Mouse (Mus musculus): Measurements from ENCODE around the gene Stk19. TPM values are rescaled to one million over a fixed set of nuclear protein-coding genes. Genes with fewer than 3 reads are reported as not detected.
A peak's percentile ranks its signal among the peaks of the same experiment; 100 is the strongest.

The Stk19 gene
- 26.1 and 30.8 TPM in 2 replicates for polyA plus RNA-seq (2016; fragmentation: Nextera tagmentation; extraction: Ambion mirVana)

DNA sequence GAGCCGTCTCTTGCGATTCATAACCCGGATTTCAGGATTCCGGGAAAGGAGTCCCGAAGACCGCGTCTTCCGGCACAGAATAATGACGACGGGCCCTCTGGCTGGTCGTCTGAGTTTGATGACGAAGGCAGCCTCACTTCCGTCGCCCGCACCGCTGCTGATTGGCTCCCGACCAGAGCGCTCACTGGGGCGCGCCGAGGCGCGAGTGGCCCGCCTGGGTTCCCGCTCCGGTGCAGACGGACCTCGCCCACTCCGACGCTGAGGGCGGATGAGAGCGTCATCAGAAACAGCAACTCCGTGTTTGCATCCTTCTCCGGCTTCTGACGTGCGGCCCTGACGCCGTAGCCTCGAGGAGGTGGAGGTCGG lies at the start of gene Stk19, which contains the start of gene Dxo:
Stk19 (minus strand) TSS at position 90 of the 366 bp plus-strand sequence.
Dxo (plus strand) TSS at position 164 of the 366 bp plus-strand sequence.
- Histone ChIP-seq H3K27ac (replicated peaks) (peak within 1 kb of the TSS; percentile 82), H3K4me3 (peak within 1 kb of the TSS; percentile 75), H3K9ac (replicated peaks) (peak within 1 kb of the TSS; percentile 74), H3K4me1 (peaks cover 26% of the 10 kb centered on the region), H3K9me3 (no peaks in the 10 kb centered on the region), H3K27me3 (no peaks in the 10 kb centered on the region), H3K36me3 (peaks cover 52% of the 10 kb centered on the region), H3K4me2 (replicated peaks) (peak within 1 kb of the TSS; percentile 98)
- ATAC-seq (ENCODE audit: low FRiP score, low read depth) = peak; percentile 92
- WGBS = under 1% methylated on average over 40 of the region's 40 CpGs

DNA sequence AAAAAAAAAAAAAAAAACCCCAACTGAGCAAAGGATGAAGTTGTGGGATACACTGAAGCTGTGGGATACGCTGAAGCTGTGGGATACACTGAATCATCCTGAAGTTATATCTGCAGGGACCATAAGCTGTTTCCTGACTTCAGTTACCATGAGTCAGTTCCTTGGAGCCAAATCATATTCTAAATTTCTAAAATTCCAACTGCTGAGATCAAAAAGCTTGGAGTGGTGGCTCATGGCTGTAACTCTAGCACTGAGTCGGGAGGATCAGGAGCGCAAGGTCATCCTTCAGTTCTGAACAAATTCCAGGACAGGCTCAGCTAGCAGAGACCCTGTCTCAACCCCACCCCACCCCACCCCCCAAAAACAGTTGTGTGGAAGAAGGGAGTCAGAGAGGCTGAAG lies 48.9 kb upstream of the Stk19 start:
- peaks cover 24% of the 10 kb centered on the region for H3K27me3 ChIP-seq
- H3K4me2 ChIP-seq (replicated peaks) = no peak overlapping the region
- WGBS = 80% methylated on average over 3 of the region's 3 CpGs
- no peak overlapping the region for H3K9ac ChIP-seq (replicated peaks)
- ATAC-seq (ENCODE audit: low FRiP score, low read depth) = no peak
- H3K4me1 ChIP-seq = no peaks in the 10 kb centered on the region
- no peaks in the 10 kb centered on the region for H3K9me3 ChIP-seq
- H3K36me3 ChIP-seq = no peaks in the 10 kb centered on the region
- H3K27ac ChIP-seq (replicated peaks) = no peak overlapping the region
- no peak overlapping the region for H3K4me3 ChIP-seq

DNA sequence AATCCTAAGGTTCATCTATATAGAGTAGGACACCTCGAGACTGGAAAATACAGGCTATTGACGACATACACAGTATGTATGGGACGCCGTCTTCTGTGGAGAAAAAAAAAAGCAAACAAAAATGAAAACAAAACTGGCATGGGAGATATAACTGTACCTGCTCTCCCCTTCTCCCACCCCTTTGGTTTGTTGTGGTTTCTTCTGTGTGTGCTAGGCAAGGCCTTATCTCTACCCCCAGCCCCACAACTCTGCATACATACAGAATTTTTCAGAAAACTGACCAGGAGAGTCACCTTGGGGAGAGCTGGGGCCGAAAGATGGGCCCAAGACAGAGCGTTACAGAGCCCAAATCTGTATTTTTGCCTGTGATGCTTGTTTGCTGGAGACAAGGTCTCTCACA lies 48.0 kb upstream of the Stk19 start:
- Histone ChIP-seq H3K9ac (replicated peaks) (no peak overlapping the region), H3K4me3 (no peak overlapping the region), H3K4me1 (no peaks in the 10 kb centered on the region), H3K9me3 (no peaks in the 10 kb centered on the region), H3K27ac (replicated peaks) (no peak overlapping the region), H3K27me3 (peaks cover 32% of the 10 kb centered on the region), H3K36me3 (no peaks in the 10 kb centered on the region), H3K4me2 (replicated peaks) (no peak overlapping the region)
- 89% methylated on average over 6 of the region's 6 CpGs for WGBS
- ATAC-seq (ENCODE audit: low FRiP score, low read depth) = no peak

DNA sequence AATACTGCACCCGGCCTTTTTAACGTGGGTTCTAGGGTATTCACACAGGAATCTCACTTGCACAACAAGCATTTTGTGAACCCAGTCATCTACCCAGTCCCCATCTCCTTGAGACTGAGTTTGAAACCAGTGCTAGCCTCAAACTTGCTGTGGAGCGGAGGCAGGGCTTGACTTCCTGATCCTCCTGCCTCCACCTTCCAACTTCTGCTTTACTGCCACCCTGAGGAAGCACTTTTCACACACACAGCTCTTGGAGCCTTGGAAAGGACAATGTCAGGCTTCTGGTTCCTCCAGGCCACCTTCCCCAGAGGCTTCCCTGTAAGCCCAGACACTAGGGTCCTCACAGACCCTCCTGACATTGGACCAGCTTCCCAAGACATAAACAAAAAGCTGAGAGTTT lies 46.6 kb upstream of the Stk19 start:
- H3K4me2 ChIP-seq (replicated peaks) = no peak overlapping the region
- H3K4me1 ChIP-seq = no peaks in the 10 kb centered on the region
- no peaks in the 10 kb centered on the region for H3K36me3 ChIP-seq
- no peak overlapping the region for H3K4me3 ChIP-seq
- no peak overlapping the region for H3K9ac ChIP-seq (replicated peaks)
- no peak for ATAC-seq (ENCODE audit: low FRiP score, low read depth)
- no peaks in the 10 kb centered on the region for H3K9me3 ChIP-seq
- 67% methylated on average over 3 of the region's 3 CpGs for WGBS
- H3K27me3 ChIP-seq = peaks cover 32% of the 10 kb centered on the region
- H3K27ac ChIP-seq (replicated peaks) = no peak overlapping the region

DNA sequence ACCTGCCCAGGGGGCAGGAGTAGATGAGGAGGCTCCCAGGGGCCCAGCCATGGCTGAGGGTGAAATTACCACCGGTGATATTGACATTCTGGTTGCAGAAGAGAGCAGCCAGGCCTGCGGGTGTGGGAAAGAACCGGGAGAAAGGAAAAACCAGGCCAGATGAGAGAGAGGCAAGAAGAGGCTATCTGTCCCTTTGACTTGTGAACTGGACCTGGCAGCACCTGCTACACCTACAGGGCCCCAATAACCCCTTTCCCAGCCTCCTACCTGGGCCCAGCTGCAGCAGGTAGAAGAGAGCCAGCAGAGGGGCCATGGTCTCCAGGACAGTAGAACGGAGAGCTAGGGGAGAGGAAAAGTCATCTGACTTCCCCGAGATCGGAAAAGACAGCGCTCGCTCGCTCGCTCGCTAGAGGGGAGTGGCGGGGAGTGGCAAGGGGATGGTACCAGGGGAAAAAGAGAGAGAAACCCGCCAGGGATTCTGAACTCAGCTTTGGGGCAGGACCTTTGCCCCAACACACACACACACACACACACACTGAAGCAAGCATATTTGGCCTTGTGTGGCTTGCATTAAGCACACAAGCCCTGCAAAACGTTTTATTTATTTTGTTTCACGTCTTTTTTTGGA lies 45.1 kb upstream of the Stk19 start, which contains the start of gene Gm20547:
Gm20547 (minus strand) TSS at position 360 of the 628 bp plus-strand sequence.
- Histone ChIP-seq H3K4me2 (replicated peaks) (no peak within 1 kb of the TSS), H3K27ac (replicated peaks) (no peak within 1 kb of the TSS), H3K4me1 (no peaks in the 10 kb centered on the region), H3K4me3 (no peak within 1 kb of the TSS), H3K36me3 (no peaks in the 10 kb centered on the region), H3K9ac (replicated peaks) (peak within 1 kb of the TSS; percentile 21; the same call in 1 of the 2 replicates), H3K9me3 (no peaks in the 10 kb centered on the region), H3K27me3 (peaks cover 32% of the 10 kb centered on the region)
- WGBS = 6% methylated on average over 15 of the region's 15 CpGs
- no peak for ATAC-seq (ENCODE audit: low FRiP score, low read depth)

DNA sequence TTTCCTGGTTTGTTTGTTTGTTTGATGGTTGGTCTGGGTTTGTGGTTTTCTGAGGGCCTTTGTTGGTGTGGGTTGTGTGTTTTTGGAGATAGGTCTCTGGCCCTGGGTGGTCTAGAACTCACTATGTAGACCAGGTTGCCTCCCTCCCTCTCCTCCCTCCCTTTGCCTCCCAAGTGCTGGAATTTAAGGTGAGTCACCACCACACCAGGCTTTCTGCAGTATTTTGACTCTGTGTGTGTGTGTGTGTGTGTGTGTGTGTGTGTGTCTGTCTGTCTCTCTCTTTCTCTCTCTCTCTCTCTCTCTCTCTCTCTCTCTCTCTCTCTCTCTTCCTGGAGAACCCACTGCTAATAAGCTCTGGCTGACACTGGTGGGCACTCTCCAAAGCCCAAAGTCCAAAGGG lies 44.4 kb upstream of the Stk19 start:
- H3K27ac ChIP-seq (replicated peaks) = no peak overlapping the region

DNA sequence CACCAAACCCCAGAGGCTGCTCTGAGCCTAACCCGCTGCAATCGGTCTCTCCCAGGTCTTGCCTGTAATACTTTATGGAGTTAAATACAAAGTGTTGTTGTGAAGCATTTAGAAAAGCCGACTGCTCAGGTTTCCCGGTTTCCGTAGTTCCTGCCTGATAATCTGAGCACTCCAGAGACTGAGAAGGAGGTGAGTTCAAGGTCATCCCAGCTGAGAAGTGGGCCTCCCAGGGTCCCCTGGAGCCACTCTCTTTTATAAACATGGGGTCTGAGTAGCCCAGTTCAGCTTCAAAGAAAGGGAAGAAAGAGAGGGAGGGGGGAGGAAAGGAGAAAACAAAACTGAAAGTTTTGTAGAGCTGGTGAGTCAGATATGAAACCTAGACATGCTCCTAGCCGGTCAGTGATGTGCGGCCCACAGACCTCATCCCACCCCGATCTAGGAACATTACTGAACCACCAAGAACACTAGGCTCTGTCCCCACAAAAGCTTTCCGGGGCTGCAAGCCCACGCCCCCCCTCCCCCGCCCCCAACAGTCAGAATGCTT lies 42.7 kb upstream of the Stk19 start, which contains the start of gene Zbtb12:
Zbtb12 (plus strand) TSS at position 148 of the 544 bp plus-strand sequence.
- Histone ChIP-seq H3K27me3 (peaks cover 32% of the 10 kb centered on the region), H3K4me3 (no peak within 1 kb of the TSS), H3K9me3 (no peaks in the 10 kb centered on the region), H3K36me3 (no peaks in the 10 kb centered on the region), H3K27ac (replicated peaks) (no peak within 1 kb of the TSS), H3K4me2 (replicated peaks) (no peak within 1 kb of the TSS), H3K4me1 (no peaks in the 10 kb centered on the region), H3K9ac (replicated peaks) (no peak within 1 kb of the TSS)
- 70% methylated on average over 11 of the region's 11 CpGs for WGBS
- no peak for ATAC-seq (ENCODE audit: low FRiP score, low read depth)

More for the DNA sequence above, 44.4 kb upstream of the Stk19 start:
- Histone ChIP-seq H3K4me2 (replicated peaks) (no peak overlapping the region), H3K9ac (replicated peaks) (no peak overlapping the region), H3K27me3 (peaks cover 32% of the 10 kb centered on the region), H3K36me3 (no peaks in the 10 kb centered on the region), H3K4me1 (no peaks in the 10 kb centered on the region), H3K9me3 (no peaks in the 10 kb centered on the region), H3K4me3 (no peak overlapping the region)
- no peak for ATAC-seq (ENCODE audit: low FRiP score, low read depth)

DNA sequence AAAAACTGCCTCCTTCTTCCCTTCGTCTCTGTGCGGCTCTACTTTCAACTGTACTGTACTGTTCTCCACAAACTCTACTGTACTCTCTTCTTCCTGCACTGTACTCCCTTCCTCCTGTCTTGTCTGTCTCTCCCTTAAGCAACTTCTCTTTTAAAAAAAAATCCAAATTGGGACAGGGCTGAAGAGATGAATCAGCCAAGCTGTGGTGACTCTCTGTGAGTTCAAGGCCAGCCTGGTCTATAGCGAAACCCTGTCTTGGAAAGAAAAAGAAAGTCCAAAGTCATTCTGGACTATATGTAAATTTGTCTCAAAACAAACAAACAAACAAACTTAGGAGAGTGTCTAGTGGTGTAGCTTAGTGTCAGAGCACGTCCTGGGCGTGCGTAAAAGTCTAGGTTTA lies 37.6 kb upstream of the Stk19 start:
- H3K27ac ChIP-seq (replicated peaks) = no peak overlapping the region
- WGBS = 97% methylated on average over 6 of the region's 6 CpGs

DNA sequence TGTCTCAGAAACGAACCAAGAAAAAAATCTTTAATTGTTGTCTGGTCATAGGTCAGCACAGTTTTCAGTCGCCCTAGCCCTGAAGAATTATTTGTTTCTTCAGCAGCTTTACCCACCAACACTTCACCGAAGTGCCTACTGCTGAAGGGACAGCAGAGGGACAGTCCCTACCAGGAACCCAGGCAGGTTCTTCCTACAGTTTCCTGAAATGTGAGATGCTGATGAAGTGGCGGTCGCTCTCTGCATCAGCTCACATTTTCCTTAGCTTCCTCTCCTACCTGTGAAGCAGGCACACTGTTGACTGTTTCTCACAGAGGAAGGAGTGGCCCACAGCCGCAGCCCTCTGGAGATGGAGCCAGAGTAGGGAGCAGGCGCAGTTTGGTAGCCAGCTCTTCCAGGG lies 29.2 kb upstream of the Stk19 start:
- no peak for ATAC-seq (ENCODE audit: low FRiP score, low read depth)
- Histone ChIP-seq H3K36me3 (no peaks in the 10 kb centered on the region), H3K4me3 (no peak overlapping the region), H3K27me3 (0 out of 2 replicates have a peak, but pooled peaks cover 3% of the 10 kb centered on the region), H3K9ac (replicated peaks) (no peak overlapping the region), H3K4me2 (replicated peaks) (no peak overlapping the region), H3K4me1 (no peaks in the 10 kb centered on the region), H3K9me3 (no peaks in the 10 kb centered on the region), H3K27ac (replicated peaks) (no peak overlapping the region)
- 73% methylated on average over 7 of the region's 7 CpGs for WGBS

More for the DNA sequence above, 37.6 kb upstream of the Stk19 start:
- Histone ChIP-seq H3K4me1 (no peaks in the 10 kb centered on the region), H3K4me3 (no peak overlapping the region), H3K36me3 (no peaks in the 10 kb centered on the region), H3K9ac (replicated peaks) (no peak overlapping the region), H3K9me3 (no peaks in the 10 kb centered on the region), H3K4me2 (replicated peaks) (no peak overlapping the region), H3K27me3 (no peaks in the 10 kb centered on the region)
- no peak for ATAC-seq (ENCODE audit: low FRiP score, low read depth)

DNA sequence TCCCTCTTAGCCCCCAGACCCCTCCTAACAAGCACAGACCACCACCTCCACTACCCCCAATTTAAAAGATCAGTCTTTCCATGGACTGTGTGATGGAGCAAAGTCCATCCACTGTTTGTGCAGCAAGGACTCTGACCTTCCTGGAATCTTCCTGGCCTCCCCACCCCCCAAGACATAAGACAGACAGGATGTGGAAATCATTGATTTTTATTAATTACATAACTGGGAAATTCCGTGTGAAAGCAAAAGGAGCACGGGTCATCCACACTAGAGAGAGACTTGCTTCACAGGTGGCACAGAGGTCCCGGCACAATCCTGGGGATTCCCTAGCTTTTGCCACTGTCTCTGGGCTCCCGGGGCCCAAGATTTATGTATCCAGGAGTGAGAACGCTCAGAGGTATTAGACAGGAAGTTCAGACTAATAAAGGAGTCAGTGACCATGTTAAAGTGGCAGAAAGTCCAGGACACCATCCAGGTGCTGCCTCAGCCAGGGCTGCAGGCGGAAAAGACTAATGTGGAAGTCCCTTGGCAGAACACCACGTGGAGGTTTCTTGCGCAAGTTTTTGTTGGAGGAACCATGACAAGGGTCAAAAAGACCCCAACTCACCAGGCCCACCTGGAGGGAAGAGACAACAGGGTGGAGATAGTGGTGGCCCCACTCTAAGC lies 25.8 kb upstream of the Stk19 start, which contains the start of gene Cfb:
Cfb (minus strand) TSS at position 103 of the 666 bp plus-strand sequence.
- H3K4me2 ChIP-seq (replicated peaks) = no peak within 1 kb of the TSS
- H3K9me3 ChIP-seq = no peaks in the 10 kb centered on the region
- WGBS = 78% methylated on average over 8 of the region's 8 CpGs
- 0 out of 2 replicates have a peak, but pooled peaks cover 5% of the 10 kb centered on the region for H3K36me3 ChIP-seq
- H3K27me3 ChIP-seq = 0 out of 2 replicates have a peak, but pooled peaks cover 3% of the 10 kb centered on the region
- no peak within 1 kb of the TSS for H3K4me3 ChIP-seq
- H3K9ac ChIP-seq (replicated peaks) = no peak within 1 kb of the TSS
- no peaks in the 10 kb centered on the region for H3K4me1 ChIP-seq
- no peak within 1 kb of the TSS for H3K27ac ChIP-seq (replicated peaks)
- no peak for ATAC-seq (ENCODE audit: low FRiP score, low read depth)

DNA sequence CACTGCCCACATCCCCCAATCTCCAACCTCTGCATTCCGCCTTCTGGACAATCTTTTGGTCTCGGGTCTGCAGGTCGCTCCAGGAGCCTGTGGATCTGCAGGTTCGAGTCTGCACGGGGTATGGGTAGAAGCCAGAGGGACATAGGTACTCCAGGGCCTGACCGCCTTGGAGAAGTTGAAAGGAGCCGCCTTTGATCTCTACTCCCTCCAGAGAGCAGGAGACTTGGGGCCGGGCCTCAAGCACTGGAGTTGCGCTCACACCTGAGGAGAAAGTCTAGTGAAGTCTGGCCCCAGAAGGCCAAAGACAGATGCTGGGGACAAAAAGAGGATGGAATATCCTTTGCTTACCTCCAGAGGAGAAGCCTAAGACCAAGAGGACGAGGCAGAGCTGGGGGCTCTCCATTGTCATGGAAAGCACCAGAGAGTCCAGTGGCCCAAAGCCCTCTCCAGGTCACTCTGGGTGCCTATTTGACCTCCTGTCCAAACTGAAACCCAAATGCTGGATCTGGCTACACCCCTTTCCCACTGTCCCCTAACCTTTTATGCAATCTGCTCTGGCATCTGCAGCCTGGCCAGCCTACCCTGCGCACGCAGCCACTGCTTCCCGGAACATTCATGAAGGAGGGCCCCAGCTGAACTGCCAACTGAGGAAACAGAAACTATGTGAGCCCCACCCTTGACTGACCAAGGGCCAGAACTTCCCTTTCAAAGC lies 25.1 kb upstream of the Stk19 start:
- no peak for ATAC-seq (ENCODE audit: low FRiP score, low read depth)
- Histone ChIP-seq H3K4me2 (replicated peaks) (no peak overlapping the region), H3K9ac (replicated peaks) (no peak overlapping the region), H3K4me1 (no peaks in the 10 kb centered on the region), H3K27ac (replicated peaks) (no peak overlapping the region), H3K27me3 (0 out of 2 replicates have a peak, but pooled peaks cover 3% of the 10 kb centered on the region), H3K9me3 (no peaks in the 10 kb centered on the region), H3K36me3 (peaks cover 10% of the 10 kb centered on the region), H3K4me3 (no peak overlapping the region)
- 72% methylated on average over 13 of the region's 13 CpGs for WGBS

Measured in midbrain, embryonic 12.5 days (tissue).